Mouse (Mus musculus): ENCODE measurements around the gene Aicda.
"Not testable (repeated sequence)": the region's sequence is repeated elsewhere in the genome, so short reads cannot be mapped to it uniquely, and the experiment has no call there.

Gene Aicda

GRCm38 (mm10) chr6:122555266-122555665 is 1.7 kb downstream of the Aicda start:
- DNase-seq, result no peak

GRCm38 (mm10) chr6:122556959-122557561 is 3.5 kb downstream of the Aicda start:
- DNase-seq, result peak; percentile 85

GRCm38 (mm10) chr6:122560427-122560826 is 6.8 kb downstream of the Aicda start:
- peak; percentile 81 for DNase-seq

GRCm38 (mm10) chr6:122561005-122561404 is 7.4 kb downstream of the Aicda start:
- no peak for DNase-seq

- DNase-seq, result peak; percentile 65
Measured at GRCm38 (mm10) chr6:122562463-122562862, 8.9 kb downstream of the Aicda start.

- DNase-seq, result no peak
Measured at GRCm38 (mm10) chr6:122565070-122565784, 11.6 kb downstream of the Aicda start.

GRCm38 (mm10) chr6:122569113-122569512 is 15.5 kb downstream of the Aicda start:
- no peak for DNase-seq

- no peak for DNase-seq
Measured at GRCm38 (mm10) chr6:122569762-122570161, 16.2 kb downstream of the Aicda start.

- DNase-seq, result no peak
Measured at GRCm38 (mm10) chr6:122570695-122571616, 17.4 kb downstream of the Aicda start.

- DNase-seq, result no peak
Measured at GRCm38 (mm10) chr6:122571617-122571959, 18.0 kb downstream of the Aicda start.

- not testable (repeated sequence) for DNase-seq
Measured at GRCm38 (mm10) chr6:122575037-122575436, 21.4 kb downstream of the Aicda start.

GRCm38 (mm10) chr6:122577030-122577429 is 23.4 kb downstream of the Aicda start:
- no peak for DNase-seq

GRCm38 (mm10) chr6:122579086-122579485 is 25.5 kb downstream of the Aicda start:
- DNase-seq, result no peak

- no peak for DNase-seq
Measured at GRCm38 (mm10) chr6:122591027-122591758, 37.6 kb downstream of the Aicda start.

GRCm38 (mm10) chr6:122592905-122593304 is 39.3 kb downstream of the Aicda start:
- no peak for DNase-seq

- peak; percentile 57 for DNase-seq
Measured at GRCm38 (mm10) chr6:122595637-122596036, 42.0 kb downstream of the Aicda start.

GRCm38 (mm10) chr6:122596608-122597007 is 43.0 kb downstream of the Aicda start:
- no peak for DNase-seq

- no peak for DNase-seq
Measured at GRCm38 (mm10) chr6:122598014-122598413, 44.4 kb downstream of the Aicda start.

GRCm38 (mm10) chr6:122598436-122598835 is 44.8 kb downstream of the Aicda start:
- no peak for DNase-seq

GRCm38 (mm10) chr6:122599054-122599737 is 45.6 kb downstream of the Aicda start:
- DNase-seq, result no peak

- DNase-seq, result no peak
Measured at GRCm38 (mm10) chr6:122600066-122600646, 46.6 kb downstream of the Aicda start.

- no peak for DNase-seq
Measured at GRCm38 (mm10) chr6:122601031-122601430, 47.4 kb downstream of the Aicda start.

Measured in lung, postnatal 10 days (tissue).